Mouse (Mus musculus) lung, adult 2 months (tissue): ENCODE results near the gene S100a8.

Experiments used
- CTCF ChIP-seq: fragments of 200-500 bp; IDR thresholded peaks from 2 replicates; pipeline ENCODE4 v1.5.1; 2011; ENCODE audit warnings: mild to moderate bottlenecking, low read length, control low read depth; ENCODE audit not compliant: insufficient read depth
- POLR2A ChIP-seq: fragments of 200-500 bp; IDR thresholded peaks from 2 replicates; pipeline ENCODE4 v1.6.1; 2011; ENCODE audit warnings: low read depth, mild to moderate bottlenecking, control low read depth, low read length, borderline replicate concordance; ENCODE audit errors: extremely low read depth

DNA sequence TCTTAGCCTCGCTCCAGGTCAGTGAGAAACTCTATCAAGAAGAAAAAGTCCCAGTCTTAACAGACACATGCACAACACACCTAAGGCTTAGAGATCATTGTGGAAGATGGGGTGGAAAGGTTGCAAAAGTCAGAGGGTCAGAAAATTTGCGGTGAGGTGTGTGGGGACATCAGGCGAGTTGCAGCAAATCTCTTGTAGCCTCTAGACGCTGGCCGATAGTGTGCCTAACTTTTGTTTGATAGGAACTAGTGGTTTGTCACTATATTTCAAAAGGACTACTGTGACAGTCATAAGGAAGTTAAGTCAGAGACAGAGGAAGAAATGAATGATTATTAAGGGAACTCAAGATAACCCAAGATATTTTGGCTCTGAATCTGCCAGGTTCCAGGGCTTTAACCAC lies 41.4 kb upstream of the S100a8 start:
- TF ChIP-seq POLR2A = no peak
- TF ChIP-seq CTCF = no peak
